Mouse (Mus musculus) left cerebral cortex, postnatal 4 days (tissue): ENCODE measurements around the gene Fam160a1. TPM values are rescaled to one million over a fixed set of nuclear protein-coding genes. Genes with fewer than 3 reads are reported as not detected.

ENCODE experiments used
- DNase-seq: peaks from one replicate; pipeline ENCODE4 v3.0.0-alpha.2; 2022
- intact Hi-C: fragments of 180-260 bp; cut with DNase I; formaldehyde crosslinking; loops from one replicate; pipeline ENCODE4 v1.15.1; 2025
- total RNA-seq, 2 experiments: library from RNA; stranded (reverse); gene quantifications; 2 replicates each; pipeline ENCODE4 v1.2.3; 2021

Fam160a1 gene
- total RNA-seq, 2 experiments from 2014 or later = 3.5 to 4.3 TPM

DNA sequence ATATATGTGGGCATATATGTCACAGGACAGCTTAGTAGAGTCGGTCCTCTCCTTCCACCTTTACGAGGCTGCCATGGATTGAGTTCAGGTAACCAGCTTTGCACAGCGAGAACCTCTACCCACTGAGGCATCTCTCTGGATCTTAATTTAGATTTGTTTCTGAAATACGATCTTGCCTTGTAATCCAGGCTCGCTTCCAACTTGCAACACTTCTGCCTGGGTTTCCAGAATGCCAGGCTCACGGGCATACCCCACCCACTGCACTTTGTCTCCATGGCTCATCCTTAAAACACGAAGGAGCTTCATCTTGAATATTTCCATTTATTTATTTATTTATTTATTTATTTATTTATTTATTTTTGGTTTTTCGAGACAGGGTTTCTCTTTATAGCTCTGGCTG is 131.8 kb downstream of the Fam160a1 start:
- intact Hi-C loops = no loop called here
- DNase-seq = no peak

DNA sequence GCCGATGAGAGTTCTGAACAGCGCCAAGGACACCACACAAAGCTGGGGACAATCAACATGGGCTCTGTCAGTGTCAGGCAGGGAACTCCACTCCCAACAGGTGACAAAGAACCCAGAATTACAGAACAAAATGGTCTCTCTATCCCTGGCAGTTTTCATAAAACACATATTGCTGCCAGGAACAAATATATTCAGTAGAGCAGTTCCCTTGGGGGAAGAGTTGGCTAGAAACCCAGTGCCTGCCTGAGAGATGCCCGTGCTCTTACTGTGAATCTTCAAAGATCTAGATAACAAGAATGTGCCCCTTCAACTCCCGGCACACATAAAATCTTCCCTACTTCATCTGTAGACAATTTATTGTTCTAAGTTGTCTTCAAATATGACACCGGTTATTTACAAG is 133.5 kb downstream of the Fam160a1 start:
- DNase-seq = no peak
- intact Hi-C loops = no loop called here

DNA sequence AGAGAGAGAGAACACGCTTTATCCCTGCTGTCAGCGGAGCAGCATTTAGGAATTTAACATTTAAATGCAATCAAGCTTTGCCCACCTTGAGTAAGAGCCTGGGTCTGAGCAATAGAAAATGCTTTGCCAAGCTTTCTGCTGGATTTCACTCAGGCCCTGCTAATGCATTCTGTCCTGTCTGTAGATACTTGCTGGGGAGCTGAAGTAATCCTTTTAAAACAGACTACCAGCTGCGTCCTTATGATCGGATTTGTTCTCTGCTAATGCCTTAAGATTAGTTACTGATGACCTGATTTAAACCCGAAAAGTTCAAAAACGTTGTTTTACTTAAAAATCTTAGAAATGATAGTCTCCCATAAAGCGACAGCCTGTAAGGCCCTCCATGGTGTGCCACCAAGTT is 136.0 kb downstream of the Fam160a1 start:
- intact Hi-C loops = no loop called here
- no peak for DNase-seq

DNA sequence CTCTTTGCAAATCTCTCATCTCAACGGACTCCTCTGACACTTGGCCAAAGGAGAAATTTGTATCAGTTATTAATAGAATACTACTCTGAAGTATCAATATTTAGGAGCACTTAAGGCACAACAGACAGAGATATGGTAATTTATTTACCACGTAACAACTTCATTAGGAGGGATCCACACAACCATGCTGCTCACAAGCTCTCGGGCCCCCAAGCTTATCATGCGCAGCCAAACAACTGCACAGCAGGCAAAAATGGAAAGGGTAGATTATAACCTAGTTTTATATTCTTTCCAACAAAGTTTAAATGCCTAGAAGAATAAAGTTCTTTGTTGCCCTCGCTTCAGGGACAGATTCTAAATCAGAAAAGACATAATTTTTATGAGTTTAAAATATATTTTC is 137.1 kb downstream of the Fam160a1 start:
- intact Hi-C loops = no loop called here
- DNase-seq = no peak

DNA sequence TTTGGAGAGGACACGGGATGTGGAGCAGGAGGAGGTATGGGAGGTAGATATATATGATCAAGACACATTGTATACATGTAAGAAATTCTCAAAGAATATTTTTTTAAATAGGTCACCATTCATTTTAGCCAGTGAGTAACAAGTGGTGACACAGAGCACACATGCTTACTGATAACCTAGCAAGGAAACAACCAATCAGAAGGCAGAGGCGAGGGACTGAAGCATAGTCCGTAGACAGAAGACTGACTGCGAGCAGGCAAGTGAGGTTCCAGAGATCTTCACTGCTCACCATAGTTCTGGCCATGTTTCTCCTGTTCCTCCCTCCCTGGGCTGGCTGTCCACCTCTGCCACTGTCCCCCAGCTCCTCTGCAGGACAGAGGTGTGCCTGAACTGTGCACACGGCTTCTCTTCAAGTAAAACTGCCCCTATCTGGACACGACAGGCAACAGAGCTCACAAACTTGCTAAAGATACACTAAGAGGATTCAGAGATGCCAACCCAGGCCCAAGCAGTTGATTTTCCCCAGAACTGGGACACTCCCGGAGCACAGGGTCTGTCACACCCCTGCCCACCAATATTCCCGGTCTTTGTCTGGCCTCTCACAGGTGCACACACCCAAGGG is 137.7 kb downstream of the Fam160a1 start:
- intact Hi-C loops = no loop called here
- no peak for DNase-seq

DNA sequence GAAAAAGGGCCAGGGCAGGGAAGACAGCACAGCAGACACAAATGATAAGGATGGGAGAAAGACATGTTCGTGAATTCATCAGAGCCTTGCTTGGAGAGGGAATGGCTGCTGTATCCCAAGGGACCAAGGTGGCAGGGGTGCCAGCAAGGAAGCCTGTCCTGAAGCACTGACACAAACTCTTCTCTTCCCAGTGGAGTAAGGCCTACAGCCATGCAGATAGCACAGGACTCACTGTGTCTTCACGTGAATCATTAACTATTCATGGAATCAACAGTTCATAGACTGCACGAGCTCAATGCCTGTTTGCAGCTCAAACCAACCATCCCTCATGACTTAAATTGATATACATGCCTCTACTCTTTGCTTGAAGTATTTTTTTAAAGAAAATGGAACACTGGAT is 139.1 kb downstream of the Fam160a1 start:
- intact Hi-C loops = no loop called here
- DNase-seq = no peak

DNA sequence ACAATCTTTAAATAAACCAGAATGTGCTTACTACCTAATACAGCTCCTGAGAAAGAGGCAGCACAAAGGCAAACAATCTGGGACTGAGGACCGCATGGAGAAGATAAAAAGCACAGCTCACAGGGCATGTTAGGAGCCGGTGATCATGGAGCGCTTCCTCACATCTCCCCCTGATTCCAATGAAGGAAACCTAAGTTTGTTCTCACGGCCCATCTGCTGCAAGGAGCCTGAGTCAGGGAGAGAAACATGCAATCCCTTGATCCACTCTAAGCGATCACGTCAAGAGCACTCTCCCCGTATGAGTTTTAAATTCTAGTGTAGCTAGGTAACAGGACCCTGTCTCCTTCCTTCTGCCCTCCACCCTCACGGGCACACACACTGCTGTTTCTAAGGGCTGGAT is 140.0 kb downstream of the Fam160a1 start:
- intact Hi-C loops = no loop called here
- DNase-seq = no peak

DNA sequence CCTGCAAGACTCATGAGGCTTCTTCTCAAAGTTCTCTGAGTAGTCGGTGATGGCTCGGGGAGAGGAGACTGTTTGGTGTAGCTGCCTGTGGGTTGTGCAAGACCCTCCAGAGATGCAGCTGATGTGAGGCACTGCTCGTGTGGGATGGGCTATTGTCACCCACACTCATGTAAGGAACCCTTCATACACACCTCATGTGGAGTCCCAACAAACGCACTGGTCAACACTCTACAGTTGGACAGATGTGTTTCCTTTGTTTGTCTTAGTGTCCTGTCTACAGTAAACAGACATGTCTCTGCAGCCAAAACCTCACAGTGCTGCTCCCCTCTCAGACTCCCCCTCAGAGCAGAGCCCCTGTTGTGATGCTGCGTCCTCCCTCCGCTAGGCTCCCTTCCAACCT is 147.2 kb downstream of the Fam160a1 start:
- no peak for DNase-seq
- intact Hi-C loops = no loop called here

DNA sequence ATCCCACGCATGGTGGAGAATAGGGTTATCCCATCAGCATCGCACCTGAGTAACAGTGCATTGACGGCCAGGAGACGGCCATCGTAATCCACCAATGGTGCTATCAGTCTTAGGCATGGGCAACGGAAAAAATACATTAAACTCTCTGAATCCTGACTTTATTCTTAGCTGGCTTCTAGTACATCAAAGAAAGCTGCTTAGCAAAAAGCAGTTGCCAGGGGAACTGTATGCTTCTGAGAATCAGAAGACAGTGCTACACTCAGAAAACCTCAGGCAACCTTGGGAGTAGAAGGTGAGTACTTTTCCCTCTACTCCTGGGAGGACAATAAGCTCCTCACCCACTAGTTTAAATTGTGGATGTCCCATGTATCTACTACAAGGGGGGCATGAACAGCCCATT is 149.4 kb downstream of the Fam160a1 start:
- intact Hi-C loops = no loop called here
- DNase-seq = no peak

DNA sequence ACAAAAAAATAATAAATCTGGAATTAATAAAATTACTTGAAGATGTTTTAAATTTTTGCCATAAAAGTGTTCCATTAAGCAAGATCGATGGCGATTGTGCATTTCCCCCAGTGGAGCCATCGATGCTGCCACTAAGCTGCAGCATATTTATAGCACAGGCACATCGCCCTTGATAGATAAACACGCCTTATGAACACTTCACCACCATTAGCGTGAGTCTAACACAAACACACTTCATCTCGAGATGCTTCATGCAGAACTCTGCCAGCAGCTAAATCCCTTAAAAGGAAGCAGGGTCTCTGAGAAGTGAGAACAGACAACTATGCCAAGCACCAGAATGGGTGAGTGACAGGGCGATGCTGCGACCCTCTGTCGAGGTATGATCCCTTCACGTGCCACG is 150.4 kb downstream of the Fam160a1 start:
- intact Hi-C loops = no loop called here
- DNase-seq = no peak

DNA sequence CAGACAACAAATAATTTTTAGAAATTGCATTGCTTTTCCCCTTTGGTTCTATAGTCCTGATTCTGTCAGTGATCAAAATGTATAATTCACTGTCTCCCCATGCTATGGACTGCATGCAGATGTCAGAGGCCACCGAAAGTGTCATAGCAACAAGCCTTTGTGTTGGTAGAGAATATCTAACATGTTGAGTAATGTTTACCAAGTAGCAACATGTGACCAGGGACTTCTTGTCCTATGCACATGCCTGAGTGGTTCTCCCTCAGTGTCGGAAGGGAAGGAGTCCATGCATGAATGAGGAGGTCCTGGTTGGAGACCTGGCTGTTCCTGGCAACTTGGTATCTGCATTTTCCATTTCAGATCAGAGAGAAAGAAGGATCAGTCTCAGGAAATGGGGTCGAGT is 150.9 kb downstream of the Fam160a1 start:
- intact Hi-C loops = no loop called here
- no peak for DNase-seq

DNA sequence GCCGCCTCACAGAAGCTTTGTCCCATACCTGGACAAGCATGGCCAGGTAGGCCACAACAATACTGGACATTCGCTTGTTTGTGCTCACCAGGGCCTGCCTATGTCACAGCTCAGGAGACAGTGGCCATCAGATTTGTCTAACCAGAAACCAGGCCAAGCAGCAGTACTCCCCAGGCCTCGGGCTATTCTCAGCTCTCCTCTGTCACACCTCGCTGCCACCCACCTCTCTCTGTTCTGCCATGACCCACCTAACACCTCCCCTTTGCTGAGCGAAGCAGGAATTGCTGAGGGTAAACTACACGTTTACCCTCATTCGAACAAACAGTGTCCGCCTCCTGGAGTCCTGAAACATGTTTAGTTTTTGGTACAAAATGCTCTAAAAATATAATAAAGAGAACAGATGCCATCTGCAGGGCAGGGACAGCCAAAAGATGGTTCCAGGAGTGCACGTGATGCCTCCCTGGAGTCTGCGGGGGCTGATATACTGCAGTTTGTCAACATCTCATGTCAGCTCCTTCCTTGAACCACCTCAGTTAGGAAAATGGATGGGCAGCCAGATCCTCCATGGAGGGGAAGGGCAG is 152.4 kb downstream of the Fam160a1 start:
- intact Hi-C loops = no loop called here
- DNase-seq = no peak

DNA sequence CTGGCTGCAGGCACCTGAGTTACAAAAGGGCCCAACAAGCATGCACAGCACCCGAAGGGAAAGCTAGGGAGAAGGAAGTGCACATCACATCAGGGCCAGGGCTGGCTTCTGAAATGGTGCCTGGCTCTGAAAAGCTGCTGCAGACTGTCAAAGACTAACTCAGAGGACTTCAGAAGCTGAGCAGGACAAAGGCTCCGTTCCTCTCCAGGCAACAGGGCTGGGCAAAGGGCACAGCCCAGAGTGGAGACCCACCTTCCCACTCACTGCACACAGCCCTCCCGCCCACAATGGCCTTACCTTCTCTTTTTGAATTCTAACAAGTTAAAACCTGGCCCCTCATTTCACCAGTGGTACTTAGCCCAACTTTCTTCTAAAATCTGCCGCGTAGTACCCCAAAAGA is 153.3 kb downstream of the Fam160a1 start:
- intact Hi-C loops = no loop called here

DNA sequence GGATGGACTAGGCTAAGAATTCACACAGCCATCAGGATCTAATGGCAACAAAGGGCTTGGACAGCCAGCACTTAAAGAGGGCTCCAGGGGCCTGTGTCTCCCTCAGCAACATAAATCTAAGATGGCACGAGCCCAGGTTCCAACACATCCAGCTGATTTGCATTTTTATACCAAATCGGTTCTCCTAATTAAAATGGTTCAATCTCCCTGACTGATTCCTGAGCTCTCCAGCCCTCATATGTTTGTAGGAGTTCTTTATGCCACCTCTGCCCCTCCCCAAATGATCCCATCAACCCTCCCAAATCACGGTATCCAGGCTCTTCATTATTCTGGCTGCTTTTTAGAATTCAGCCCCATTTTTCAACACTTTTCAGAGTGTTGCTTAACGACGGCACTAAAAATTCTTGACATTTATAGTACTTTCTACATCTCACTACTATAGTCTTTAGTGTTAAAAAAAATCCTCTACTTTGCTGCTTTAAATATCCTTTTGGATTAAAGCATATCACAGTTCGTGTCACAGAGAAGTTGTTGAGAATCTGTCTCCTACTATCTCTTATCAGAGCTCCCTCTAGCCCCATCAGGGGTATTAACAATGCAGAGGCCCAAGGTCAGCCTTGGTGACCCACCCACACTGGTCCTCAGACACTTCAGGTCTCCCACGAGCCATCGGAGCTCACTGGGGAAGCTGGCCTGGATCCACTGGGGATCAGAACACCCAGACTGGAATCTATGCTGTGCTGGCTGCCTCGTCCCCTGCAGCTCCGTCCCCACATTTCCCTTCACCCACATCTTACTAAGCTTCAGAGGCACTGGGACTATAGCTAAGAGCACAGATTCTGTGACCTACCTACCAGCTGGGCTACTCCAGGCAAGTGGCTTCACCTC is 154.9 kb downstream of the Fam160a1 start:
- no peak for DNase-seq
- intact Hi-C loops = no loop called here

More for the DNA sequence above, 153.3 kb downstream of the Fam160a1 start:
- DNase-seq = no peak

DNA sequence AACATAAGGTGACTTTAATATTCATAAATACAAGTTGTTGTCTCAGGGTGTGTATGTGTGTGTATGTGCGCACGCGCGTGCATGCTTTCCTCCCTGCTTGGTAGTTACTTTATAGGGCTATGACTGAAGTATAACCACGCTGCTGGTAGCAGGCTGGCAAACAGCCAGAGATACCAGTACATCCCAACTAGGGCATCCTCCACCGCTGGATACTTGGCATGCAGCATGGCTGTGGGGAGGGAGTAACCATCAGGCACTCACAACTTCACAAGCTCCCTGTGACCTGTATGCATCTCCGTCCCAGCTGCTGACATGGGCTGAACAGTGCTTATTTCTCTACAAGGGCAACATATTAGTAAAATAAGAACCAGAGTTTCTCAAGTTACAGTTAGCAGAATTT is 157.4 kb downstream of the Fam160a1 start:
- intact Hi-C loops = no loop called here

DNA sequence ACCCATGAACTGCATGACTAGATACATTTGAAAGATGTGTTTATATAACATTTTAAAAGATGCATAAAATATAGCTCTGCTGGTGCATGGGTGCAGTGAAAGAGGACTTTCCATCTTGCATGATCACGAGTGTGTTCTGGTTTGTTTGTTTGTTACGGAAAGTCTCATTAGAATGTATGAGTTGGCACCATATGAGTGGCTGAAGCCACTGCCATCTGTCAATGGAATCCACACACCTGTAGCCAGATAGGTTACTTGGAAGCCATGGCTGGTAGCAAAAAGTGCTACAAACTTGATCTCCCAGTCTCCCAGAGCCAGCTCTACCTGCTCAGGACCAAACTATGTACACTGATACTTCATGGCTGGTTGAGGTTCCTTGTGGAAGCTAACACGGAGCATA is 161.6 kb downstream of the Fam160a1 start:
- no peak for DNase-seq
- intact Hi-C loops = no loop called here

More for the DNA sequence above, 157.4 kb downstream of the Fam160a1 start:
- DNase-seq = no peak

DNA sequence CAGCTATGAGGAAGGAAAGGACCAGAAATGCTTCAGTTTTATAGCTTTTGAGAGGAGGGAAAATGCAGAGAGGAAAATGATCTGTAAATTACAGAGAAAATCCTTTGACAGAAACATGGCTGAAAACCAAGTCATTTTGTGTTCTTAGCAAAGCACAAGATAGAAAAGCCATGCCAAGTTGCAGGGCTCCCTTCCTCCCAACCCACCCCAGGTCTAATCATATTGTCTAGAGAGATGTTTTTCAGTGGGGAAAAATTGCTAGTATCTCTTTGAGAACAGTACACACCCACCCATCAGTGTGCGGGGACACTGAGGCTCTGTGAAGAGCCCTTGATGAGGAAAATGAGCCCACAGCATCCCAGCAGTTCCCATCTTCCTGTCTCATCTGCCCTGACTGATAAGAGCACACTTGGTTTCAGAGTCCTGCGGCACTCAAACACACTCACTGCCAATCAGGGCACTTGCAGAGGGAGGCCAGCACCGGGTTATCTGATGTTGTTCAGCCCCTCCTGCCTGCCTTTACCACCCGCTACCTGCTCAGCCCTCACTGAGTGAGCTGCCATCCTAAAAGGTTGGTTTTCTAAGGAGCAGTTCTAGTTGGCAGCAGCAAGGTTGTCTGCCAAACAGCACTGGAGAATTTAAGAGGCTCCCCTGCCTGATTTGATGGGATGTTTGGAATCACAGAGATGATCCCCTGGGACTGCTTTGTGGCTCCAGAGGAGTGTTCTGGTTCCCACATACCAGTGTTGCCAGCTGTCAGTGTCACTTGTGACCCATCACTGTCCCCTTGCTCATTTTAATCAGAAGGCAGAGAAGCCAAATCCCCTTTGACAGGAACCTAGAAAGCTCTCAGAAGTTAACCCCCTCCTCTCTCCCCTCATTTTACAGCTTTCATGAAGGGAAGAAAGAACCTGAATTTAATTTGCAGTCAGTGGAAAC is 164.1 kb downstream of the Fam160a1 start:
- no peak for DNase-seq

DNA sequence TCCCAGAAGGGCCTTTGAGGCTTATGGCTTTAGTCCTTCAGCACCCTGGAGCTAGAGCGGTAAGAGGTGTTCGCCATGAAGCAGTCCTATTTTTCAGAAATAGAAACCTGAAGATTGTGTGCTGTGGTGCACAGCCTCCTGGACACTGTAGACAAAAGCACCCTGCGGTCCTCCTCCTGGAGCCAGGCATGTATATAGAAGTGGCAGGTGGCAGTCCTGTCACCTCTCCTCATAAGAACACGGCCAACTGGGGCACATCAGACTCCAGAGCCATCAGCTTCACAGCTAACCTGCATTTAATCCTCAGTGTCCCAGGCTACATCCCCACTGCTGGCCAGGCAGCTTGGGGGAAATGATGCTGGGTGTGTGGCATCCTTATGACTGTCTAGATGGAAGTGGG is 167.9 kb downstream of the Fam160a1 start:
- intact Hi-C loops = no loop called here
- no peak for DNase-seq

More for the DNA sequence above, 164.1 kb downstream of the Fam160a1 start:
- intact Hi-C loops = no loop called here

DNA sequence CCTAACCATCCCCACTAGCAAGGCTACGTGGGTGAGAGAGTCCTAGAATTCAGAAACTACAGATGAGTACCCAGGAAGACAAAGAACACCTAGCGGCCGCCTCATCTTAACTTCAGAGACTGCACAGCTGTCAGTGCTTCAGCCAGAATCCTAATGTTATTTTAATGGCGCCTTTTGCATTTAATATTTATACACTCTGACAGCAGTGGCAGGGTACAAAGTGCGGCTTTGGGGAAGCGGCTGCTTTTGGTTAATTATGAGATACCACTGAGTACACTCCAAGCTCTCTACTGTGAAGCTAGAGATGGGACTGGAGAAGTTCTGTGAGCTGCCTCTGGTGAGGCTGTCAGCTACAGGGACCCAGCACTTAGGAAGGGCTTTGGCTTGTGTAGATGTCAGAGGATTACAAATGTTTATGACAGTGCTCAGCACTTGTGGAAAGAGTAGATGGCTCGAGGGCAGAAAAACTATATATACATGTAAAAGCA is 171.5 kb downstream of the Fam160a1 start:
- intact Hi-C loops = no loop called here
- no peak for DNase-seq

DNA sequence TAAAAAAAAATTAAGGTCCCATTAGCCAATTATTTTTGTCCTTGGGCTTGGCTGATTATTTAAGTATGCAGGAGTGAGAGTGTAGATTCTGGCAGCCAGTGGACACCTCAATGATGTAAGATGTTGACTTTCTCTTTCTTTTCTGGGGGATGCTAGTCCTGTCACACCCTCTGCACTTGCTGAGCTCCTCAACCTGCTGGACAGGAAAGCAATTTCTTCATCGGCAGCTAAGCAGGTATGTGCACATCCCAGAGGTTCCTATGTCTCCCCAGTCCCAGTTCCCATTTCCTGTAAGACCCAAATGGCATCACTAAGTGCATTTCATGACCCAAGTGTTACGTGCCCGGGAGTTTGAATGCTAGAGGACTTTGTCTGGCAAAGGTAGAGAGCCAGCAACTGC is 172.3 kb downstream of the Fam160a1 start:
- intact Hi-C loops = no loop called here
- no peak for DNase-seq

DNA sequence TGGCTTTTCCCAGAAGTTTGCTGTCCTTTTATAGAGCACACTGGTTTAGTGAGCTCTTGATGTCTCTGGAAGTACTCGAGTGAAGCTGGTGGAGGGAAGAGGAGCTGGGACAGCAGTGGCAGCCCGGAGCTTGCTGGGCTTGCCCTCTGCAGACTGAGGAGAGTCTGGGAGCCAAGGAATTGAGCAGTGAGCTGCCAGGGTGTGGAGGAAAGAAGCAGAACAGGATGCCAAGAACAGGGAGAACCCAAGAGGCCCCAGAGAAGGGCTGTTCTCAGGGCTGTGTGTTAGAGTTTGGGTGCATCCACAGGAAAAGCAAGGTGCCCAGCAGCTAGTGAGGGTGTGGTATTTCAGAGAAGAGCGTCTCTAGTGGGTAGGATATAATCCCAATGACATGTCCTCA is 175.3 kb downstream of the Fam160a1 start:
- intact Hi-C loops = no loop called here
- no peak for DNase-seq
